Mouse (Mus musculus) midbrain, embryonic 14.5 days (tissue): ENCODE data around the gene Epm2aip1. TPM values are rescaled to one million over a fixed set of nuclear protein-coding genes. Genes with fewer than 3 reads are reported as not detected.

Experiments
- ATAC-seq: fragments of 200-750 bp; cut with Nextera tagmentation; 2 replicates; pipeline ENCODE4 v1.8.0; 2017; ENCODE audit warnings: moderate number of reproducible peaks, moderate library complexity; ENCODE audit not compliant: low FRiP score, low TSS enrichment
- DNase-seq: peaks from one replicate; pipeline ENCODE4 v3.0.0-alpha.2; 2015
- H3K27ac ChIP-seq: fragments of 300-500 bp; sonication (generic); replicated peaks from 2 replicates; pipeline ENCODE4 v1.5.1; 2014; ENCODE audit warnings: mild to moderate bottlenecking, low read depth, low read length, moderate library complexity
- H3K27me3 ChIP-seq: fragments of 300-500 bp; sonication (generic); 2 replicates; pipeline ENCODE4 v1.6.1; 2014; ENCODE audit warnings: low read length, control low read depth, mixed read lengths; ENCODE audit not compliant: control insufficient read depth, insufficient read depth
- H3K36me3 ChIP-seq: fragments of 300-500 bp; sonication (generic); 2 replicates; pipeline ENCODE4 v1.6.1; 2014; ENCODE audit warnings: low read length, control low read depth; ENCODE audit not compliant: control insufficient read depth, insufficient read depth
- H3K4me1 ChIP-seq: fragments of 300-500 bp; sonication (generic); 2 replicates; pipeline ENCODE4 v1.6.1; 2014; ENCODE audit warnings: mild to moderate bottlenecking, antibody characterized with exemption, low read length, control low read depth; ENCODE audit not compliant: control insufficient read depth, insufficient read depth
- H3K4me2 ChIP-seq: fragments of 300-500 bp; sonication (generic); 2 replicates; pipeline ENCODE4 v1.6.1; 2014; ENCODE audit warnings: mild to moderate bottlenecking, low read length, moderate library complexity
- H3K4me3 ChIP-seq: fragments of 300-500 bp; sonication (generic); replicated peaks from 2 replicates; pipeline ENCODE4 v1.5.1; 2014; ENCODE audit warnings: low read depth, low read length
- H3K9ac ChIP-seq: fragments of 300-500 bp; sonication (generic); replicated peaks from 2 replicates; pipeline ENCODE4 v1.6.1; 2014; ENCODE audit warnings: mild to moderate bottlenecking, low read length, moderate library complexity
- H3K9me3 ChIP-seq: fragments of 300-500 bp; sonication (generic); 2 replicates; pipeline ENCODE4 v1.6.1; 2016; ENCODE audit warnings: low read length, control low read depth, mixed read lengths; ENCODE audit not compliant: control insufficient read depth
- WGBS: fragments of 180-500 bp; shearing (Covaris S2); extraction: QIAGEN DNeasy Blood & Tissue Kit; methylation state at CpG from one replicate; pipeline ENCODE4 v1.1.7; 2014; 5-methylcytosine and 5-hydroxymethylcytosine counted together
- polyA plus RNA-seq: library from polyadenylated mRNA; unstranded; fragments of >200 nt; fragmentation: Nextera tagmentation; extraction: Ambion mirVana; gene quantifications from 2 replicates; pipeline ENCODE4 v1.2.1, GENCODE M21; 2014

Epm2aip1 gene
- polyA plus RNA-seq, result 77.0 and 93.4 TPM in 2 replicates

GRCm38 (mm10) chr9:111271434-111272160, at the start of gene Epm2aip1, which contains the start of gene Mlh1:
TSS of gene Epm2aip1 (plus strand) at chr9:111271929.
TSS of gene Mlh1 (minus strand) at chr9:111271791.
- WGBS, result under 1% methylated on average over 64 of the region's 64 CpGs
- DNase-seq, result peak; percentile 100
- Histone ChIP-seq H3K4me1 (peaks cover 47% of the 10 kb centered on the region), H3K4me3 (peak within 1 kb of the TSS; percentile 92), H3K9ac (peak within 1 kb of the TSS; percentile 93), H3K9me3 (no peaks in the 10 kb centered on the region), H3K4me2 (peak within 1 kb of the TSS; percentile 96), H3K27me3 (no peaks in the 10 kb centered on the region), H3K36me3 (peaks cover 27% of the 10 kb centered on the region; the same call in 1 of the 2 replicates), H3K27ac (peak within 1 kb of the TSS; percentile 96)
- peak; percentile 99 for ATAC-seq

- 94% methylated on average over 5 of the region's 5 CpGs for WGBS
- Histone ChIP-seq H3K4me3 (no peak overlapping the region), H3K9ac (no peak overlapping the region), H3K27me3 (no peaks in the 10 kb centered on the region), H3K9me3 (no peaks in the 10 kb centered on the region), H3K36me3 (peaks cover 87% of the 10 kb centered on the region), H3K4me2 (no peak overlapping the region), H3K4me1 (no peaks in the 10 kb centered on the region), H3K27ac (no peak overlapping the region)
- DNase-seq, result no peak
- ATAC-seq, result no peak
Observed at GRCm38 (mm10) chr9:111223406-111223805, 48.3 kb upstream of the Epm2aip1 start.

GRCm38 (mm10) chr9:111228446-111228845, 43.3 kb upstream of the Epm2aip1 start:
- peaks cover 93% of the 10 kb centered on the region for H3K36me3 ChIP-seq
- no peaks in the 10 kb centered on the region for H3K4me1 ChIP-seq
- H3K4me3 ChIP-seq, result no peak overlapping the region
- no peak for ATAC-seq
- no peaks in the 10 kb centered on the region for H3K27me3 ChIP-seq
- no peaks in the 10 kb centered on the region for H3K9me3 ChIP-seq
- no peak overlapping the region for H3K27ac ChIP-seq
- no peak overlapping the region for H3K9ac ChIP-seq
- 94% methylated on average over 5 of the region's 5 CpGs for WGBS
- no peak overlapping the region for H3K4me2 ChIP-seq
- DNase-seq, result no peak

GRCm38 (mm10) chr9:111234701-111235100, 37.0 kb upstream of the Epm2aip1 start:
- H3K27ac ChIP-seq, result no peak overlapping the region
- WGBS, result 93% methylated on average over 9 of the region's 9 CpGs
- H3K9me3 ChIP-seq, result no peaks in the 10 kb centered on the region
- no peaks in the 10 kb centered on the region for H3K27me3 ChIP-seq
- peaks cover 85% of the 10 kb centered on the region for H3K36me3 ChIP-seq
- H3K9ac ChIP-seq, result no peak overlapping the region
- ATAC-seq (no peak), DNase-seq (no peak)
- H3K4me1 ChIP-seq, result no peaks in the 10 kb centered on the region
- H3K4me3 ChIP-seq, result no peak overlapping the region
- no peak overlapping the region for H3K4me2 ChIP-seq

GRCm38 (mm10) chr9:111237726-111238125, 34.0 kb upstream of the Epm2aip1 start:
- H3K27me3 ChIP-seq, result no peaks in the 10 kb centered on the region

GRCm38 (mm10) chr9:111239821-111240220, 31.9 kb upstream of the Epm2aip1 start:
- Histone ChIP-seq H3K4me1 (no peaks in the 10 kb centered on the region), H3K9me3 (no peaks in the 10 kb centered on the region), H3K9ac (no peak overlapping the region), H3K4me2 (no peak overlapping the region), H3K4me3 (no peak overlapping the region), H3K27ac (no peak overlapping the region), H3K36me3 (peaks cover 72% of the 10 kb centered on the region), H3K27me3 (no peaks in the 10 kb centered on the region)
- ATAC-seq, result no peak
- 31% methylated on average over 4 of the region's 4 CpGs for WGBS
- no peak for DNase-seq

More at GRCm38 (mm10) chr9:111237726-111238125, 34.0 kb upstream of the Epm2aip1 start:
- no peak overlapping the region for H3K27ac ChIP-seq
- DNase-seq (no peak), ATAC-seq (no peak)
- H3K9me3 ChIP-seq, result no peaks in the 10 kb centered on the region
- H3K9ac ChIP-seq, result no peak overlapping the region
- H3K36me3 ChIP-seq, result peaks cover 84% of the 10 kb centered on the region
- no peak overlapping the region for H3K4me3 ChIP-seq
- H3K4me1 ChIP-seq, result no peaks in the 10 kb centered on the region
- H3K4me2 ChIP-seq, result no peak overlapping the region

GRCm38 (mm10) chr9:111243384-111243783, 28.3 kb upstream of the Epm2aip1 start:
- H3K27me3 ChIP-seq, result no peaks in the 10 kb centered on the region
- 90% methylated on average over 6 of the region's 6 CpGs for WGBS
- ATAC-seq (no peak), DNase-seq (no peak)
- no peak overlapping the region for H3K4me3 ChIP-seq
- no peak overlapping the region for H3K4me2 ChIP-seq
- no peak overlapping the region for H3K9ac ChIP-seq
- peaks cover 62% of the 10 kb centered on the region for H3K36me3 ChIP-seq
- no peaks in the 10 kb centered on the region for H3K9me3 ChIP-seq
- H3K4me1 ChIP-seq, result no peaks in the 10 kb centered on the region
- no peak overlapping the region for H3K27ac ChIP-seq

GRCm38 (mm10) chr9:111245546-111245945, 26.2 kb upstream of the Epm2aip1 start:
- Histone ChIP-seq H3K27ac (no peak overlapping the region), H3K4me1 (no peaks in the 10 kb centered on the region), H3K36me3 (peaks cover 59% of the 10 kb centered on the region), H3K4me2 (no peak overlapping the region), H3K4me3 (no peak overlapping the region), H3K9ac (no peak overlapping the region), H3K27me3 (no peaks in the 10 kb centered on the region), H3K9me3 (no peaks in the 10 kb centered on the region)
- no peak for DNase-seq
- no peak for ATAC-seq
- 77% methylated on average over 6 of the region's 6 CpGs for WGBS

GRCm38 (mm10) chr9:111247682-111248246, 24.0 kb upstream of the Epm2aip1 start:
- H3K36me3 ChIP-seq, result peaks cover 62% of the 10 kb centered on the region
- H3K9me3 ChIP-seq, result no peaks in the 10 kb centered on the region
- no peak overlapping the region for H3K9ac ChIP-seq
- DNase-seq, result peak; percentile 35
- 90% methylated on average over 3 of the region's 3 CpGs for WGBS
- no peak overlapping the region for H3K4me2 ChIP-seq
- no peaks in the 10 kb centered on the region for H3K4me1 ChIP-seq
- H3K27me3 ChIP-seq, result no peaks in the 10 kb centered on the region
- no peak overlapping the region for H3K4me3 ChIP-seq
- no peak for ATAC-seq
- H3K27ac ChIP-seq, result no peak overlapping the region
